Mouse (Mus musculus) cerebellum, adult 8-10 months (tissue): ENCODE data around the gene H2afj.
"Not testable (repeated sequence)": the region's sequence is repeated elsewhere in the genome, so short reads cannot be mapped to it uniquely, and the experiment has no call there.

Source experiments
- DNase-seq: peaks from one replicate; pipeline ENCODE4 v3.0.0; 2022

The H2afj gene

GRCm38 (mm10) chr6:136808014-136808417 is at the start of gene H2afj:
Gene H2afj (plus strand): TSS chr6:136808244.
- DNase-seq = peak; percentile 98

GRCm38 (mm10) chr6:136763912-136764311 is 44.1 kb upstream of the H2afj start:
- no peak for DNase-seq

- no peak for DNase-seq
Observed at GRCm38 (mm10) chr6:136769143-136769542, 38.9 kb upstream of the H2afj start.

- DNase-seq = no peak
Observed at GRCm38 (mm10) chr6:136769859-136770258, 38.2 kb upstream of the H2afj start.

GRCm38 (mm10) chr6:136776392-136776791 is 31.7 kb upstream of the H2afj start:
- no peak for DNase-seq

- no peak for DNase-seq
Observed at GRCm38 (mm10) chr6:136781377-136781986, 26.6 kb upstream of the H2afj start, which contains the start of gene Gucy2c. Gene Gucy2c (minus strand): TSS chr6:136781765.

- DNase-seq = no peak
Observed at GRCm38 (mm10) chr6:136782146-136782545, 25.9 kb upstream of the H2afj start.

GRCm38 (mm10) chr6:136782761-136783160 is 25.3 kb upstream of the H2afj start:
- no peak for DNase-seq

GRCm38 (mm10) chr6:136789391-136789971 is 18.6 kb upstream of the H2afj start:
- DNase-seq = no peak

GRCm38 (mm10) chr6:136792884-136793758 is 14.9 kb upstream of the H2afj start:
- no peak for DNase-seq

GRCm38 (mm10) chr6:136793831-136794525 is 14.1 kb upstream of the H2afj start:
- DNase-seq = no peak

- no peak for DNase-seq
Observed at GRCm38 (mm10) chr6:136795110-136795509, 12.9 kb upstream of the H2afj start.

GRCm38 (mm10) chr6:136795850-136796249 is 12.2 kb upstream of the H2afj start:
- DNase-seq = no peak

- not testable (repeated sequence) for DNase-seq
Observed at GRCm38 (mm10) chr6:136797874-136798693, 10.0 kb upstream of the H2afj start.

- no peak for DNase-seq
Observed at GRCm38 (mm10) chr6:136800710-136801109, 7.3 kb upstream of the H2afj start.

GRCm38 (mm10) chr6:136801274-136801673 is 6.8 kb upstream of the H2afj start:
- DNase-seq = no peak

- no peak for DNase-seq
Observed at GRCm38 (mm10) chr6:136803093-136803738, 4.8 kb upstream of the H2afj start.

- DNase-seq = peak; percentile 98
Observed at GRCm38 (mm10) chr6:136803739-136804633, 4.1 kb upstream of the H2afj start, which contains the start of gene Hist4h4. Gene Hist4h4 (minus strand): TSS chr6:136804415.

GRCm38 (mm10) chr6:136804705-136805408 is 3.2 kb upstream of the H2afj start:
- DNase-seq = no peak

- DNase-seq = no peak
Observed at GRCm38 (mm10) chr6:136805409-136805775, 2.7 kb upstream of the H2afj start.
